Mouse (Mus musculus): Measurements from ENCODE around the gene Wdr82.

DNA sequence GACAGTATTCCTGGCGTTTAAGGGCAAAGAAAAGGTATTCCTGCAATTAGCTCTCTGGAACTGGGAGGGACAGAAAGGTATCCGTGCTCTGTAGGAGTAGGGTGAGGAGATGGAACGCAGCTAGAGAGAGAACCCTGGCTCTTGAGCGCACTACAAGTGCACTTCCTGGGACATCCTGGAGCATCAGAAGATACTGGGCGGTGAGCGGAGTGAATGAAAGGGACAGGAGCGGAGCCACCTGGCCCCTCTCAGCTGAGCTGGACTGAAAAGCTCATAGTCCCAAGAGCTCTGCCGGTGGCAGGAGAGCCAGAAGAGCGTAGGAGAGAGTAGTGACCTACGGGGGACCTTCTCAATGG lies 21.4 kb upstream of the Wdr82 start:
- TF ChIP-seq POLR2A (IDR thresholded peaks at IDR 0.05; ENCODE audit: extremely low read depth, insufficient read depth, low read length), result no peak
- TF ChIP-seq CTCF (IDR thresholded peaks at IDR 0.05; ENCODE audit: extremely low read depth, insufficient read depth, low read length), result no peak
